Mouse (Mus musculus) intestine, embryonic 16.5 days (tissue): ENCODE data around the gene Mtor. TPM values are rescaled to one million over a fixed set of nuclear protein-coding genes. Genes with fewer than 3 reads are reported as not detected.
A peak's percentile ranks its signal among the peaks of the same experiment; 100 is the strongest.

ENCODE experiments used
- ATAC-seq: fragments of 200-750 bp; cut with Nextera tagmentation; 2 replicates; pipeline ENCODE4 v1.8.0; 2017; ENCODE audit warnings: moderate TSS enrichment, moderate library complexity
- H3K27ac ChIP-seq: fragments of 300-500 bp; sonication (generic); 2 replicates; pipeline ENCODE4 v1.5.1; 2014; ENCODE audit warnings: mild to moderate bottlenecking, low read length
- H3K27me3 ChIP-seq: fragments of 300-500 bp; sonication (generic); replicated peaks from 2 replicates; pipeline ENCODE4 v1.6.1; 2014; ENCODE audit warnings: low read length, control low read depth, mixed read lengths; ENCODE audit not compliant: control insufficient read depth, insufficient read depth
- H3K36me3 ChIP-seq: fragments of 300-500 bp; sonication (generic); 2 replicates; pipeline ENCODE4 v1.6.1; 2014; ENCODE audit warnings: low read length, control low read depth; ENCODE audit not compliant: control insufficient read depth, insufficient read depth
- H3K4me1 ChIP-seq: fragments of 300-500 bp; sonication (generic); 2 replicates; pipeline ENCODE4 v1.6.1; 2014; ENCODE audit warnings: low read length, control low read depth, mixed read lengths; ENCODE audit not compliant: control insufficient read depth, insufficient read depth
- H3K4me2 ChIP-seq: fragments of 300-500 bp; sonication (generic); 2 replicates; pipeline ENCODE4 v1.6.1; 2014; ENCODE audit warnings: low read depth, low read length, control low read depth
- H3K4me3 ChIP-seq: fragments of 300-500 bp; sonication (generic); 2 replicates; pipeline ENCODE4 v1.5.1; 2014; ENCODE audit warnings: mild to moderate bottlenecking, low read length
- H3K9ac ChIP-seq: fragments of 300-500 bp; sonication (generic); 2 replicates; pipeline ENCODE4 v1.6.1; 2014; ENCODE audit warnings: low read depth, low read length
- H3K9me3 ChIP-seq: fragments of 300-500 bp; sonication (generic); 2 replicates; pipeline ENCODE4 v1.6.1; 2016; ENCODE audit warnings: low read length, control low read depth; ENCODE audit not compliant: control insufficient read depth
- WGBS: fragments of 180-500 bp; shearing (Covaris S2); extraction: QIAGEN DNeasy Blood & Tissue Kit; methylation state at CpG from one replicate; pipeline ENCODE4 v1.1.7; 2014; 5-methylcytosine and 5-hydroxymethylcytosine counted together
- polyA plus RNA-seq: library from polyadenylated mRNA; unstranded; fragments of >200 nt; fragmentation: Nextera tagmentation; extraction: Ambion mirVana; gene quantifications from 2 replicates; pipeline ENCODE4 v1.2.1, GENCODE M21; 2015

The Mtor gene
- polyA plus RNA-seq, 1 experiment from 2014 or later, result 10.9 TPM

GRCm38 (mm10) chr4:148495874-148496689, 47.7 kb downstream of the Mtor start:
- WGBS, result 82% methylated on average over 25 of the region's 25 CpGs
- Histone ChIP-seq H3K9ac (no peak overlapping the region), H3K4me3 (no peak overlapping the region), H3K4me1 (no peaks in the 10 kb centered on the region), H3K27ac (no peak overlapping the region), H3K27me3 (no peaks in the 10 kb centered on the region), H3K9me3 (no peaks in the 10 kb centered on the region), H3K36me3 (peaks cover 14% of the 10 kb centered on the region), H3K4me2 (no peak overlapping the region)
- ATAC-seq, result no peak; the same call in 1 of the 2 replicates

DNA sequence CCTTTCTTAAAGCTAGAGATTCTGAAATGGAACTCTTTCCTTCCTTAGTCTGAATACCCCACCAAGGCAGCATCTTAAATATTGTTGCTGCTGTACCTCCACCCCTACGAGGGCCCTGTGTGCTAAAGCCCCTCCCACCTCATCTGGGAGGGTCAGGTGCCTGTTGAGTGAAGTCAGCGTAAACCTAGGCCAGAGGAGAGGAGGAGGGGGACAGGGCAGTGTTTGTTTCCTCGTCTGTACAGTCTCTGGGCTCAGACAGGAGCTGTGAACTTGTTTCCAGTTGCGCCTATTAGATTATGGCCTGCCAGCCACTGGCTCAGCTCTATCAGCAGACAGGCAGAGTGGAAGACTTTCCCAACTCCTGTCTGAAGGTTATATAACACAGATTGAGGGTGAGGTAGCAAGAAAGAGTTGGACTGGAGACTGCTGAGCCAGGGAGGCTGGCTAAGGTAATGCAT, 52.0 kb downstream of the Mtor start, which contains the start of gene Angptl7:
Gene Angptl7 (minus strand): TSS at position 51 of the 458 bp plus-strand sequence.
- Histone ChIP-seq H3K27ac (no peak within 1 kb of the TSS), H3K4me2 (no peak within 1 kb of the TSS), H3K4me1 (no peaks in the 10 kb centered on the region), H3K36me3 (peaks cover 12% of the 10 kb centered on the region), H3K27me3 (no peaks in the 10 kb centered on the region), H3K9ac (no peak within 1 kb of the TSS), H3K4me3 (no peak within 1 kb of the TSS), H3K9me3 (no peaks in the 10 kb centered on the region)
- WGBS, result 43% methylated on average over 4 of the region's 4 CpGs
- 0 out of 2 replicates have a peak, but pooled peaks have one; percentile 40 for ATAC-seq

DNA sequence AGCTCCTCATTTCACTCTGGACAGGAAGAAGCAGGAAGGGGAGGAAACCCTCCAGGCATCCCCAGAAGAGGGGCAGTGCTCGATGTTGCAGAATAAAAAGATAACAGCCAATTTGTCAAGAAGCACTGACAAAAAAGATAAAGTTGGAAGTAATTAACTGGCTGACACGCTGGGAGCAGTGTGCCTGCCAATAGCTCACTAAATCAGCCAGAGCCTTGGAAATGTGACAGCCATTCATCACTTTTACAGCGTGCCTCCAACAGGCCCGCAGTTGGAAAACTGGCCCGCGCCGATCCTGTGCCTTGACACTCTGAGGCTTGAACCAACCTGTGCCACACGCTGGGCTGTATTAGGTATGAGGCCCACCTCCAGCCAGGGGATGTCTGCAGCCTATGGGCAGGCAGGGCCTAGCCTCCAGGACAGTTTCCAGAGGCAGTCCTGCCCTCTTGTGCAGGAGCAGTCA, 56.1 kb downstream of the Mtor start:
- Histone ChIP-seq H3K27ac (no peak overlapping the region), H3K9ac (no peak overlapping the region), H3K4me1 (no peaks in the 10 kb centered on the region), H3K4me3 (no peak overlapping the region), H3K4me2 (no peak overlapping the region), H3K9me3 (no peaks in the 10 kb centered on the region), H3K36me3 (peaks cover 8% of the 10 kb centered on the region; the same call in 1 of the 2 replicates), H3K27me3 (no peaks in the 10 kb centered on the region)
- WGBS, result 50% methylated on average over 8 of the region's 8 CpGs
- no peak for ATAC-seq

DNA sequence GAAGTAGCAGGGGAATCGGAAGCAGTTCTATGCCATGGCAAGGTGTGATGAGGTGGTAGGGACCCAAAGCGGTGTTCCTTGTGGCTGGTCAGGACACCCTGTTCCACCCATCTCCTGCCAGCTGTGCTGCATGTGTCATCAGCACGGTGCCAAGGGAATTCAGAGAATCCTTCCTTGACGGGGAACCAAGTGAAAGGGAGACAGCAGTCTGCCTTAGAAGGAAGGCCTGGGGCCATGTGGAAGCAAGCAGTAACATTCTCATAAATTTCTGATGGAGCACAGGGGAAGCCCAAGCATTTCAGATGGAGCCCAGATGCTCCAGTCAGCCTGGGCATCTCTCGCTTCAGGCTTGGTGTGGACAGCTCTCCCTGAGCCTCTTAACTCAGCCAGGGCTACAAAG, 59.2 kb downstream of the Mtor start:
- no peaks in the 10 kb centered on the region; the same call in 1 of the 2 replicates for H3K36me3 ChIP-seq
- 78% methylated on average over 5 of the region's 5 CpGs for WGBS
- no peak overlapping the region for H3K4me3 ChIP-seq
- no peak overlapping the region for H3K9ac ChIP-seq
- H3K4me2 ChIP-seq, result no peak overlapping the region
- H3K27ac ChIP-seq, result no peak overlapping the region
- no peak for ATAC-seq
- H3K27me3 ChIP-seq, result no peaks in the 10 kb centered on the region
- H3K4me1 ChIP-seq, result no peaks in the 10 kb centered on the region
- no peaks in the 10 kb centered on the region for H3K9me3 ChIP-seq

DNA sequence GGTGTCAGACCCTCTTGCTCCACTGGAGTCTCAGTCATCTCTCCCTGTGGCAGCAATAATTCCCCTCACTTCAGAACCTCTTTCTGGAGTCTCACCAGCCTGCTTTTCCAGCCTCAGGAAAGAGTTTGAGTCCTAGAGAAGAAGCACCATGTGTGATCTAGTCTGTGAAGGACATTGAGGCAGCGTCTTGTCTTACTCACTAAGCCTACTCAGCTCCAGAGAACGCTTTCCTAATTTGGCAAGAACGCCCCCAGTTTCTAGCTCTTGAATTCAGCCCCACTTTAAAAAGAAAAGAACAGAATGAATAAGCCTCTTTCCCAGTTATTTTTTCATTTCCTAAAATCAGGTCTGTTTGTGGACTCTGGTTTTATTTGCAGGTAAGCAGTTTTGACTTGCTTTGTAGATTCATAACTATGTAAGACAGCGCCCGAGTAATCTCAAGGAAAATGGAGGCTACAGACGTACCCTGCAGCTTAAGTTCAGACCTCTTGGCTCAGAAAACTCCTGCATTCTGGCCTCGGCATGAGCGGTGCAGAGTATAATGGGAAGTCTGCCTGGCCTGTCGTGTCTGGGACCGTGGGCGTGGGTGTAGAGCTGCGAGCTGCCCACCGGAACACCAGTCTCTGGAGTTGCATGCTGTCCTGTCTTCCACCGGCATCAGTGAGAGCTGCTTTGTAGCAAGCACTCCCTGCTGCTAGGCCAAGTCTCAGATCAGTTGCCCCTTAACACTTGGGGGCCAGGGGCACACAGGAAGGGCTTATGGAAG, 59.9 kb downstream of the Mtor start:
- Histone ChIP-seq H3K9me3 (no peaks in the 10 kb centered on the region), H3K4me2 (no peak overlapping the region), H3K27ac (no peak overlapping the region), H3K4me1 (no peaks in the 10 kb centered on the region), H3K36me3 (no peaks in the 10 kb centered on the region; the same call in 1 of the 2 replicates), H3K27me3 (no peaks in the 10 kb centered on the region), H3K4me3 (no peak overlapping the region), H3K9ac (no peak overlapping the region)
- no peak for ATAC-seq
- 96% methylated on average over 14 of the region's 14 CpGs for WGBS

DNA sequence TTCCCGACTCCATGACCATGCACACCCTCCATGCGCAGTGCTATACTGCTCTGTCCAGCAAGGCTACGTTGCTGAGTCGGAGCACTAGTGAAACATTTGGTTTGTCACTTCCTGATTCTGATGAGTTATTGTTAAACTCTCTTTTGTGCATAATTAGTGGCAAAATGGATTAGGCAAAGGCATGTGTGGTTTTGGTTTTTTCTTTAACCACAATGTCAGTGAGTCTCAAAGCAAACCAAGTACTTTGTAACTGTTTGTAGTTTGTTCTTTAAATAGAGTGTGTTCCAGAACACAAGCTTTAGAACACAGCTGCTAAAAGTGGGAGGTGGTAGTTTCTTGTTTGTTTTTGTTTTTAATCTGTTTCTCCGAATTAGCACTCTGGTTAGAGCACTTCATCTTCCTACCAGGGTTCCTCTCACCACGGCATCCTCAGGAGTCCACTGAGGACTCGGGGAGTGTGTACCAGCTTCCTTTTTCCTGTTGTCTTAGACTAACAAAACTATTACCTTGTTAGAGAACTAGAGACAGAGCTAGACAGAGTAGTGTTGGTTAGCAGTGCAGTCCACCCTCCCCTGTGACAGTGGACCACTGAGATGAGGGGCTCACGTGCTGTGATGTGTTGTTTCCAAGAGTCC, 61.2 kb downstream of the Mtor start:
- Histone ChIP-seq H3K9ac (no peak overlapping the region), H3K4me1 (no peaks in the 10 kb centered on the region), H3K4me2 (no peak overlapping the region), H3K9me3 (no peaks in the 10 kb centered on the region), H3K36me3 (no peaks in the 10 kb centered on the region; the same call in 1 of the 2 replicates), H3K4me3 (no peak overlapping the region), H3K27ac (no peak overlapping the region), H3K27me3 (no peaks in the 10 kb centered on the region)
- WGBS, result 86% methylated on average over 8 of the region's 8 CpGs
- ATAC-seq, result no peak

DNA sequence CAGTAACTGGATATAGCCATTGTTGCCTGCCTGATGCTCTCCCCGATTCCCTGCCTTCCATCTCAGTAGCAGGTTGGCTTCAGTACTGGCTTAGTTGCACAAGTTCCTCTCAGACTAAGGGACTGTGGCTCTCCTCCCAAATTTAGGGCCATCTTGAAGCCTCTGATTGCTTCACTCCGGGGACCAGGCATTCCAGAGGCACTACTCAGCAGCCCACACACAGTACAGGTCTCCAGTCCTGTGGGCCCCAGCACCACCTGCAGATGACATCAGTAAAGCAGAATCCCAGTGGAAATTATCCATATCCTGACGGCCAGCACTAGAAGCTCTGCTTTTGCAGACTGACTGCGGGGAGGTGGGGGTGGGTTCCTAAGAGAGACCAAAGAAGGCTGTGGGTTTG, 62.3 kb downstream of the Mtor start:
- ATAC-seq, result no peak
- Histone ChIP-seq H3K9me3 (no peaks in the 10 kb centered on the region), H3K36me3 (no peaks in the 10 kb centered on the region; the same call in 1 of the 2 replicates), H3K4me3 (no peak overlapping the region), H3K9ac (no peak overlapping the region), H3K4me2 (no peak overlapping the region), H3K4me1 (no peaks in the 10 kb centered on the region), H3K27me3 (no peaks in the 10 kb centered on the region), H3K27ac (no peak overlapping the region)
- 82% methylated on average over 4 of the region's 4 CpGs for WGBS

DNA sequence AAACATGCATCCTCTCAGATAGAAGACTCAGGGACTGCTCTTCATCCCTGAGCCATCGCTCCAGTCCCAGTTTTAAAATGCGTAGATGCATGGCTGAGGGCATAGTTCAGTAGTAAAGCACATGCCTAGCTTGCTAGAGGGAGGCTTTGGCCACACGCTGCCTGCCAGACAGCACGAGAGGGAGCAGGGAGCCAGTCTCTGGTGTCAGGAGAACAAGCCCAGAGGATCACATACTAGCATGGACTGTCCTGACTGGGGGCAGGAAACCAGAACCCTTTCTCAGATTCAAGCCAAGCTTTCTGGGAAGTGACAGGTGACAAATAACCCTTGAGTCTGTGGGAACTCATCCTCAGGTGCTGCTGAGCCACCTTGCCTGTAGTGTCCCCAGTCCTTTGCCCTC, 62.9 kb downstream of the Mtor start:
- Histone ChIP-seq H3K4me1 (no peaks in the 10 kb centered on the region), H3K4me3 (no peak overlapping the region), H3K4me2 (no peak overlapping the region), H3K36me3 (peaks cover under 1% of the 10 kb centered on the region; the same call in 1 of the 2 replicates), H3K27ac (no peak overlapping the region), H3K9ac (no peak overlapping the region), H3K9me3 (no peaks in the 10 kb centered on the region), H3K27me3 (no peaks in the 10 kb centered on the region)
- 97% methylated on average over 4 of the region's 4 CpGs for WGBS
- no peak for ATAC-seq

- ATAC-seq, result no peak
- WGBS, result 59% methylated on average over 6 of the region's 6 CpGs
Observed at GRCm38 (mm10) chr4:148513021-148513559, 64.7 kb downstream of the Mtor start.

More at GRCm38 (mm10) chr4:148513021-148513559, 64.7 kb downstream of the Mtor start:
- no peak overlapping the region for H3K27ac ChIP-seq
- H3K4me3 ChIP-seq, result no peak overlapping the region
- no peak overlapping the region for H3K9ac ChIP-seq
- no peak overlapping the region for H3K4me2 ChIP-seq
- no peaks in the 10 kb centered on the region for H3K9me3 ChIP-seq
- H3K4me1 ChIP-seq, result no peaks in the 10 kb centered on the region
- H3K27me3 ChIP-seq, result no peaks in the 10 kb centered on the region
- peaks cover 2% of the 10 kb centered on the region; the same call in 1 of the 2 replicates for H3K36me3 ChIP-seq
